Mouse (Mus musculus): ENCODE data around the gene Lrch4. TPM values are rescaled to one million over a fixed set of nuclear protein-coding genes. Genes with fewer than 3 reads are reported as not detected.

The Lrch4 gene
- 24.1 and 30.8 TPM in 2 replicates for polyA plus RNA-seq (2012; rRNA removed)

GRCm38 (mm10) chr5:137628498-137629305, at the start of gene Lrch4, which contains the start of the genes Fbxo24 and Gm20605:
TSS of gene Lrch4 (plus strand) at chr5:137629121.
TSS of gene Fbxo24 (minus strand) at chr5:137629002.
TSS of gene Gm20605 (plus strand) at chr5:137629175.

GRCm38 (mm10) chr5:137600619-137601364, 28.1 kb upstream of the Lrch4 start, which contains the start of gene Mospd3:
TSS of gene Mospd3 (minus strand) at chr5:137601058.

GRCm38 (mm10) chr5:137613550-137613949, 15.4 kb upstream of the Lrch4 start, which contains the start of gene Pcolce:
TSS of gene Pcolce (minus strand) at chr5:137613784.

GRCm38 (mm10) chr5:137641054-137641453, 12.1 kb downstream of the Lrch4 start, which contains the start of gene Sap25:
TSS of gene Sap25 (plus strand) at chr5:137641334.

GRCm38 (mm10) chr5:137645652-137646091, 16.8 kb downstream of the Lrch4 start, which contains the start of gene Irs3:
TSS of gene Irs3 (minus strand) at chr5:137645714.

GRCm38 (mm10) chr5:137684294-137685123, 55.6 kb downstream of the Lrch4 start, which contains the start of gene Agfg2:
TSS of gene Agfg2 (minus strand) at chr5:137684726.

Other genes starting within 250 kb of the Lrch4 start
- 0.20 and 0.22 TPM in 2 replicates for gene Zan, start 152.1 kb upstream of the Lrch4 start, polyA plus RNA-seq (2012; rRNA removed)
- 37.8 and 38.1 TPM in 2 replicates for gene Pop7, start 126.6 kb upstream of the Lrch4 start, polyA plus RNA-seq (2012; rRNA removed)
- gene Gigyf1, start 110.6 kb upstream of the Lrch4 start, polyA plus RNA-seq (2012; rRNA removed), result 49.3 and 96.6 TPM in 2 replicates
- 0.14 and 0.25 TPM in 2 replicates for gene Epo, start 95.9 kb upstream of the Lrch4 start, polyA plus RNA-seq (2012; rRNA removed)
- gene Gnb2, start 95.6 kb upstream of the Lrch4 start, polyA plus RNA-seq (2012; rRNA removed), result 496 and 503 TPM in 2 replicates
- 35.3 and 37.2 TPM in 2 replicates for gene Actl6b, start 75.6 kb upstream of the Lrch4 start, polyA plus RNA-seq (2012; rRNA removed)
- 4.9 and 5.7 TPM in 2 replicates for gene Tfr2, start 59.3 kb upstream of the Lrch4 start, polyA plus RNA-seq (2012; rRNA removed)
- gene Mospd3, start 28.1 kb upstream of the Lrch4 start, polyA plus RNA-seq (2012; rRNA removed), result 31.8 and 36.3 TPM in 2 replicates
- 56.3 and 103 TPM in 2 replicates for gene Pcolce, start 15.3 kb upstream of the Lrch4 start, polyA plus RNA-seq (2012; rRNA removed)
- 0.35 and 0.37 TPM in 2 replicates for gene Fbxo24, start 119 bp upstream of the Lrch4 start, polyA plus RNA-seq (2012; rRNA removed)
- 16.3 and 21.2 TPM in 2 replicates for gene Gm20605, start 54 bp downstream of the Lrch4 start, polyA plus RNA-seq (2012; rRNA removed)
- gene Sap25, start 12.2 kb downstream of the Lrch4 start, polyA plus RNA-seq (2012; rRNA removed), result 29.4 and 31.0 TPM in 2 replicates
- 0.11 and 0.15 TPM in 2 replicates for gene Irs3, start 16.6 kb downstream of the Lrch4 start, polyA plus RNA-seq (2012; rRNA removed)
- 17.6 and 35.0 TPM in 2 replicates for gene Agfg2, start 55.6 kb downstream of the Lrch4 start, polyA plus RNA-seq (2012; rRNA removed)
- gene Nyap1, start 112.5 kb downstream of the Lrch4 start, polyA plus RNA-seq (2012; rRNA removed), result 40.0 and 67.1 TPM in 2 replicates
- 35.3 and 42.8 TPM in 2 replicates for gene Tsc22d4, start 116.6 kb downstream of the Lrch4 start, polyA plus RNA-seq (2012; rRNA removed)
- gene Ppp1r35, start 149.7 kb downstream of the Lrch4 start, polyA plus RNA-seq (2012; rRNA removed), result 45.8 and 159 TPM in 2 replicates
- gene Mepce, start 158.5 kb downstream of the Lrch4 start, polyA plus RNA-seq (2012; rRNA removed), result 35.3 and 36.9 TPM in 2 replicates
- 18.1 and 26.0 TPM in 2 replicates for gene Zcwpw1, start 158.7 kb downstream of the Lrch4 start, polyA plus RNA-seq (2012; rRNA removed)
- gene Pilra, start 207.2 kb downstream of the Lrch4 start, polyA plus RNA-seq (2012; rRNA removed), result 0.27 and 0.35 TPM in 2 replicates
- gene Pilrb1, start 229.0 kb downstream of the Lrch4 start, polyA plus RNA-seq (2012; rRNA removed), result 0.02 and 0.12 TPM in 2 replicates
- gene Pilrb2, start 242.7 kb downstream of the Lrch4 start, polyA plus RNA-seq (2012; rRNA removed), result 0.09 and 0.24 TPM in 2 replicates